Mouse (Mus musculus) midbrain, embryonic 13.5 days (tissue): ENCODE measurements around the gene Eif4g2. TPM values are rescaled to one million over a fixed set of nuclear protein-coding genes. Genes with fewer than 3 reads are reported as not detected.

Source experiments
- ATAC-seq: fragments of 200-750 bp; cut with Nextera tagmentation; 2 replicates; pipeline ENCODE4 v1.8.0; 2017; ENCODE audit warnings: mild to moderate bottlenecking, moderate TSS enrichment, moderate library complexity
- H3K27ac ChIP-seq: fragments of 300-500 bp; sonication (generic); 2 replicates; pipeline ENCODE4 v1.5.1; 2015; ENCODE audit warnings: inconsistent platforms, mild to moderate bottlenecking, moderate library complexity
- H3K27me3 ChIP-seq: fragments of 300-500 bp; sonication (generic); 2 replicates; pipeline ENCODE4 v1.6.1; 2015; ENCODE audit warnings: mild to moderate bottlenecking, inconsistent platforms
- H3K36me3 ChIP-seq: fragments of 300-500 bp; sonication (generic); 2 replicates; pipeline ENCODE4 v1.6.1; 2015; ENCODE audit warnings: mild to moderate bottlenecking, inconsistent platforms
- H3K4me1 ChIP-seq: fragments of 300-500 bp; sonication (generic); replicated peaks from 2 replicates; pipeline ENCODE4 v1.6.1; 2015; ENCODE audit warnings: inconsistent platforms
- H3K4me2 ChIP-seq: fragments of 300-500 bp; sonication (generic); replicated peaks from 2 replicates; pipeline ENCODE4 v1.6.1; 2015; ENCODE audit warnings: moderate library complexity, mild to moderate bottlenecking, inconsistent platforms
- H3K4me3 ChIP-seq: fragments of 300-500 bp; sonication (generic); replicated peaks from 2 replicates; pipeline ENCODE4 v1.5.1; 2015; ENCODE audit warnings: mild to moderate bottlenecking, inconsistent platforms
- H3K9ac ChIP-seq: fragments of 300-500 bp; sonication (generic); replicated peaks from 2 replicates; pipeline ENCODE4 v1.6.1; 2015; ENCODE audit warnings: mild to moderate bottlenecking, inconsistent platforms
- H3K9me3 ChIP-seq: fragments of 300-500 bp; sonication (generic); 2 replicates; pipeline ENCODE4 v1.6.1; 2016; ENCODE audit warnings: mild to moderate bottlenecking, inconsistent platforms
- WGBS: fragments of 180-500 bp; shearing (Covaris S2); methylation state at CpG from one replicate; pipeline ENCODE4 v1.1.7; 2015; 5-methylcytosine and 5-hydroxymethylcytosine counted together
- polyA plus RNA-seq: library from polyadenylated mRNA; unstranded; fragments of >200 nt; fragmentation: Nextera tagmentation; extraction: Ambion mirVana; gene quantifications from 2 replicates; pipeline ENCODE4 v1.2.1, GENCODE M21; 2015

The Eif4g2 gene
- polyA plus RNA-seq, 1 experiment from 2014 or later = 1,301 TPM

DNA sequence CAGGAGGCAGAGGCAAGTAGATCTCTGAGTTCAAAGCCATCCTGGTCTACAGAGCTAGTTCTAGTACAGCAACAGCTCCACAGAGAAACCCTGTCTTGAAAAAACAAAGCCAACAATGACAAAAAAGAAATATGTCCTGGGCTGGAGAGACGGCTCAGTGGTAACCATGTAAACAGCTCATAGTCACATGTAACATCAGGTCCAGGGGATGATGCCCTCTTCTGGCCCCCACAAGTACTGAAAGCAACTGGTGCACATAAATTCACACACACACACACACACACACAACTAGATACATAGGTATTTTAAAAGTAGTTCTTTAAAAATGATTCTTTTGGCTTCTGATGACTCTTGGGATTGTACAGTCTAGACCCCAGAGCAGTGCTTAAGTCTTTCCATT, 19.9 kb downstream of the Eif4g2 start:
- H3K27me3 ChIP-seq = no peaks in the 10 kb centered on the region
- H3K9me3 ChIP-seq = peaks cover 5% of the 10 kb centered on the region; the same call in 1 of the 2 replicates
- no peak overlapping the region for H3K4me3 ChIP-seq
- no peak overlapping the region for H3K4me2 ChIP-seq
- peaks cover 4% of the 10 kb centered on the region; the same call in 1 of the 2 replicates for H3K4me1 ChIP-seq
- WGBS = 100% methylated on average over 1 of the region's 1 CpGs
- no peak overlapping the region for H3K27ac ChIP-seq
- H3K9ac ChIP-seq = no peak overlapping the region
- no peak for ATAC-seq
- H3K36me3 ChIP-seq = peaks cover 17% of the 10 kb centered on the region

DNA sequence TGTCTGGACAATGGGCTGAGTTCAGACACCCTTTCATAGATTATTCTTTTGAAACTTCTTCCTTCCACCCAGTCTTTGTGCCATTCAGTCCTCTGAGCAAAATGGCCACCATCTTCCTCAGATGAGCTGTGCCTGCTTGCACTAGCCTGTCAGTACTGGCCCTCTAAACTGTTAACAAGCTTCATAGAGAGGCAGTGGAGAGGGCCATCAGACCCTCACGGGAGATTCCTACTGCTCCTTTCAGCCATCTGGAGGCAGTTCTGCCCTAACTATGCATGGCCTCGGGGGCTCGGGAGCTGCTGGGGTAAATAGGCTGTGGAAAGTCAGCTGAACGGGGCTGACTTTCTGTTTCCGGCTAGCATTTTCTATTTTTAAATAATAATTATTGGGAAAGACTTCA, 23.3 kb downstream of the Eif4g2 start:
- 74% methylated on average over 5 of the region's 5 CpGs for WGBS

DNA sequence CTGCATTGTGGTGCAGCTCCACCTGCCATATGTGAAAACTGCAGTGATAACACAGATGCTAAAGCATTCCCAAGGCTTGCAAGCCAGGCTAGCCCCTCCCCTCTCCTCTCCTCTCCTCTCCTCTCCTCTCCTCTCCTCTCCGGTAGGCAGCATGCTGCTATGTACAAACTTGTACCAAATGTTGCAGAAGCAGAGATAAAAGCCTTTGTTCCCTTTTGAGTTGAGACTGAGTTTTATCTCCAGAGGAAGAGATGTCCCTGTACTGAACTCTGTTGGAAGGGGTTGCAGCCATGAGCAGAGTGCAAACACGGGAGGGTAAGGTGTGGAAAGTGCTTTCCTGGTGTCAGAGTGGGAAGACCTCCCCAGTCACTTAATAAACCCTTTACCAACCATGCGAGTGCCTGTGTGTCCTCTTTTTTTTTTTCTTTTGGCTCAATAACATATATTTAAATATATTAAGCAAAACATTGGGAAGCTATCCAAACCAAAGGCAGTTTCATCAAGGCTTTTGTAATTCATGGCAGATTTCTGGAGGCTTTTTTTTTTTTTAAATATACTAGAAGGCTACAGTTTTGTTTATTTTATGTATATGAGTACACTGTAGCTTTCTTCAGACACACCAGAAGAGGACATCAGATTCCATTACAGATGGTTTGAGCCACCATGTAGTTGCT, 26.7 kb downstream of the Eif4g2 start:
- Histone ChIP-seq H3K9ac (no peak overlapping the region), H3K4me1 (peaks cover 4% of the 10 kb centered on the region; the same call in 1 of the 2 replicates), H3K36me3 (peaks cover 68% of the 10 kb centered on the region), H3K27me3 (no peaks in the 10 kb centered on the region), H3K27ac (no peak overlapping the region), H3K4me2 (no peak overlapping the region), H3K4me3 (no peak overlapping the region), H3K9me3 (no peaks in the 10 kb centered on the region)
- WGBS = 91% methylated on average over 3 of the region's 3 CpGs
- no peak for ATAC-seq

More for the DNA sequence above, 23.3 kb downstream of the Eif4g2 start:
- Histone ChIP-seq H3K4me2 (no peak overlapping the region), H3K4me3 (no peak overlapping the region), H3K9me3 (no peaks in the 10 kb centered on the region; the same call in 1 of the 2 replicates), H3K9ac (no peak overlapping the region), H3K4me1 (peaks cover 4% of the 10 kb centered on the region; the same call in 1 of the 2 replicates), H3K27me3 (no peaks in the 10 kb centered on the region), H3K36me3 (peaks cover 40% of the 10 kb centered on the region), H3K27ac (peak overlapping the region; percentile 48; the same call in 1 of the 2 replicates)
- no peak for ATAC-seq

DNA sequence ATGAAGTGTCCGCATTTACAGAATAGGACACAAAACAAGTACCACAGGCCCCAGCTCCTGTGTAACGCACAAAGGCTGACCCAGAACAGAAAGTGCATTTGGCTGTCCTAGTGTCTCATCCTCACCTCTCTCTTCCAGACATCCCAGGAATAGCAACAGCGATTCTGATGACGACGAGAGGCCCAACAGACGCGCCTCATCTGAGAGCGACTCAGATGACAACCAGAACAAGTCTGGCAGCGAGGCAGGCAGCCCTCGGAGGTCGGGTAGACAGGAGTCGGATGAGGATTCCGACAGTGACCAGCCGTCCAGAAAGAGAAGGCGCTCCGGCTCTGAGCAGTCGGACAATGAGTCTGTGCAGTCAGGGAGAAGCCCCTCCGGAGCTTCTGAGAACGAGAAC, 27.6 kb downstream of the Eif4g2 start:
- Histone ChIP-seq H3K4me3 (no peak overlapping the region), H3K4me2 (no peak overlapping the region), H3K9ac (no peak overlapping the region), H3K27me3 (no peaks in the 10 kb centered on the region), H3K27ac (no peak overlapping the region), H3K9me3 (no peaks in the 10 kb centered on the region), H3K4me1 (peaks cover 4% of the 10 kb centered on the region; the same call in 1 of the 2 replicates), H3K36me3 (peaks cover 77% of the 10 kb centered on the region)
- WGBS = 94% methylated on average over 19 of the region's 19 CpGs
- ATAC-seq = no peak

DNA sequence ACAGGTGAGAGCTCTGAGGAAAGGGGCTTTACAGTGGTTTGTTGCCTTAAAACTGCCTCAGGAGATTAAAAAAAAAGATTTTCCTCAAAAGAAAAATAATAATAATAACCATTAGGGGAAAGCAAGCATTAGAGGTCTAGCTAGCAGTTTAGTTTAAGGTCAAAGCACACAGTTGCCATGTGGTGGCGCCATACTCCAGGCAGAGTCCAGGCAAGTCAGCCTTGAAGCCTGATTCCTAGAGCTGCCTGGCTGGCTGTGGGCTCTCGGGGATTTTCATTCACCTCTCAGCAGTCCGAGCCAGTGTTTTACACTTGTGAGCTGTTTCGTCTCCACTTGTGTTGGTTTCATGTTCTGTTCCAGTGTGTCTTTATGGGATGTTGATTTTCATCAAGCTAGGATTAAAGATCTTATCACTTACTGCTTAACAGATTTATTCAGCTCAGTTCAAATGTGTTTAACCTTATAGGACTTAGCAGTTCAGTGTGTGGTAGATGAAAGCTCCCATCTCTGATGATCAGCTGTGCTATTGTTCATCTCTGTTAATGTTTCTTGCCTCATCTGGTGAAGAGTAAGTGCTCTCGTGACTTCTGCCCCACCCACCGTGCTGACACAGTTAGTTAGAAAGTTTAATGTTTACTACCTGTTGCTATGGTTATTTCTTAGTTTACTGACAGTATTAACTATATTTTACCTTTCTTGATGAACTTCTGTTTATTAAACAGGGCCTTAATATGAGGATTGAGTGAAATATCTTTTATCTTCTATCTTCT, 33.0 kb downstream of the Eif4g2 start:
- WGBS = 58% methylated on average over 6 of the region's 6 CpGs
- H3K9me3 ChIP-seq = no peaks in the 10 kb centered on the region
- ATAC-seq = no peak
- H3K27ac ChIP-seq = no peak overlapping the region
- no peak overlapping the region for H3K4me2 ChIP-seq
- no peaks in the 10 kb centered on the region for H3K4me1 ChIP-seq
- H3K9ac ChIP-seq = no peak overlapping the region
- H3K36me3 ChIP-seq = peaks cover 98% of the 10 kb centered on the region
- no peak overlapping the region for H3K4me3 ChIP-seq
- no peaks in the 10 kb centered on the region for H3K27me3 ChIP-seq

DNA sequence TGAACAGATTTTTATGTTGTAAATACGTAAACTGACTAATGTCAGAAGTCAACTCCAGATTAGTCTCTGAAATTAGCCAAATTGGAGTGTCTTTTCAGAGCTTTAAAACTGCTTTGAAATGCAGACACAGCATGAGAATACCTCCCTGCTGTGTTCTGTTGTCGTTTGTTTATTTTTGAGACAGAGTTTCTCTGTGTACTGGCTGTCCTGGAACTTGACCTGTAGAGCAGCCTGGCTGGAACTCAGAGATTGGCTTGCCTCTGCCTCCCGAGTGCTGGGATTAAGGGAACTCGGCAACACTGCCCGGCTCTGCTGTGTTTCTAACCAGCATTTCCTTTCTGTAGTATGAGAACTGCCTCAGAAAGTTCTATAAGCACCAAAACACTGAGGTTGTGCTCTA, 33.9 kb downstream of the Eif4g2 start:
- Histone ChIP-seq H3K36me3 (peaks cover 98% of the 10 kb centered on the region), H3K4me3 (no peak overlapping the region), H3K4me1 (no peaks in the 10 kb centered on the region), H3K4me2 (no peak overlapping the region), H3K9me3 (no peaks in the 10 kb centered on the region), H3K27ac (no peak overlapping the region), H3K27me3 (no peaks in the 10 kb centered on the region), H3K9ac (no peak overlapping the region)
- no peak for ATAC-seq
- WGBS = 88% methylated on average over 5 of the region's 5 CpGs

DNA sequence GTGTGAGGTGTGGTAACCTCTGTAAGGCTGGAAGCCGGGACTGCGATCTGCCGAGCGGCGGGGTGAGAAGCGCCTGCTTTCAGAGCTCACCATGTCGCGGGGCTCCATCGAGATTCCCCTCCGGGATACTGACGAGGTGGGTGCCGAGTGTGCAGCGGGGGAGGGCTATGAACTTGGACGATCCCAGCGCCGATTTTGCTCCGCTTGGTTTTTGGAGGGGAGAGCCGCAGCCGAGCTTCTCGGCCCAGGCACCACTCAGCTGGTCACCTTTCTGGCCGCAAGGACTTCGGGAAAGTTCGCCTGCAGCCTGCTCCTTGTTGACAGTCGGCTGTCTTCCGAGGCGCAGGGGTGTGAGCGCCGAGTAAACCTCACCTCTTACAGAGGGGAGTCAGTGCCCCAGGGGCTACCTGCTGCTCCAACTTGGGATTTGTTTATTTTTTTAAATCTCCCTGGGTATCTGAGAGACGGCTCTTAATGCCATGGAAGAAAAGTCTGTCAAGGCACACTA, 53.7 kb downstream of the Eif4g2 start:
- H3K9me3 ChIP-seq = no peaks in the 10 kb centered on the region
- H3K27me3 ChIP-seq = no peaks in the 10 kb centered on the region
- peak; percentile 66; the same call in 1 of the 2 replicates for ATAC-seq
- peak overlapping the region; percentile 96 for H3K4me3 ChIP-seq
- H3K27ac ChIP-seq = peak overlapping the region; percentile 91
- peaks cover 16% of the 10 kb centered on the region for H3K4me1 ChIP-seq
- peak overlapping the region; percentile 85 for H3K9ac ChIP-seq
- WGBS = 0% methylated on average over 29 of the region's 29 CpGs
- H3K36me3 ChIP-seq = peaks cover 17% of the 10 kb centered on the region
- H3K4me2 ChIP-seq = peak overlapping the region; percentile 86

DNA sequence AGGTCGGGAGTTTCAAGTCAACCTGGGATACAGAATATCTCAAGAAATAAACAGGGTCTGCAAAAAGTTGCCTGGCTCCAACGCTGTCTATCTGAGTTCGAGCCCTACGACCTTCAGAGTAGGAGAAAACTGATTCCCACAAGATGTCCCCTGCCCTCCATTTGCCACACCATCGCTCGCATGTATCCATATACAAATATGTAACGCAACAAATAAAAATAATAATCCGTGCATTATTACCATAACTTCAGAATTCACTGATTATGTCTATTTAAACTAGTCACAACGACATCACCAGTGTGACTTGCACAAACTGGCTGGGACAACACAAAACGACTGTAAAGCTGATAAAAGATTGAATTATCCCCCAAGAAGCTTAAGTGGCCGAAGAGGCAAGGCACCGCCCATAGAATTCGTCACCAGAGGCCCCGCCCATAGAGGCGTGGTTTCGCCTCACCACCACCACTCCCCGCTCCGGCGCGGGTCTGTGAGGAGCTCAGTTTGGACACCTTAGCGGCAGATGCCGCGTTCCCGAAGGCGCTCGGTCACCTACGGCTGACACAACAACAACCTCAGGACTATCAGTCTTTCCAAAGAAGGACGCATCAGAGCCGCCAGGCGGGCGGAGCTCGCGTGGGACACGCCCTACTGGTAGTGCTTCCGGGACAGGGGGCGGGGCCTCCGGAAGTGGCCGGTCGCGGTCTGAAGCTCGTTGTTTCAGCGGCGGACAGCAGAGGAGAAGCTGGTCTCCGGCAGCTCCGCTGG, 54.4 kb downstream of the Eif4g2 start, which contains the start of gene Ctr9:
TSS of gene Ctr9 (plus strand) at position 671 of the 765 bp plus-strand sequence.
- Histone ChIP-seq H3K4me3 (peak within 1 kb of the TSS; percentile 96), H3K9ac (peak within 1 kb of the TSS; percentile 85), H3K9me3 (no peaks in the 10 kb centered on the region), H3K36me3 (peaks cover 13% of the 10 kb centered on the region), H3K4me1 (peaks cover 19% of the 10 kb centered on the region), H3K27me3 (no peaks in the 10 kb centered on the region), H3K4me2 (peak within 1 kb of the TSS; percentile 86), H3K27ac (peak within 1 kb of the TSS; percentile 91)
- peak; percentile 97 for ATAC-seq
- WGBS = 7% methylated on average over 45 of the region's 45 CpGs

DNA sequence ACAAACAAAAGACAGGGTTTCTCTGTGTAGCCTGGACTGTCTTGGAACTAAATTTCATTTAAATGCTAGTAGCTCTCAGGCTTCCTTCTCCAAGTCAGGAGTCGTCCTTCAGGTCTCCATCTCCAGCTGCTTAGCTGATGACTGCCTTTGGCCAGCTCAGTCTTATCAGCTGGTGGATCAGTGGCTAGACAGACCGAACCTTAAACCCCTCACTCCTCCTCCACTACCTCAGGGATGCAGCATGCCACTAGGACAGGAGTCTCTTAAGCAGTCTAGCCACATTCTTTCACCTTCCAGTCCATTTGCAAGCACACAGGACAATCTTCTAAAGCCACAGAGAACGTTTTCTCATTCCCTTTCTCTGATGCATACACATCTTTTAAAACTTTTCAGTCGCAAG, 57.9 kb downstream of the Eif4g2 start:
- no peak overlapping the region for H3K9ac ChIP-seq
- H3K4me1 ChIP-seq = peaks cover 15% of the 10 kb centered on the region
- no peak overlapping the region for H3K27ac ChIP-seq
- no peaks in the 10 kb centered on the region for H3K9me3 ChIP-seq
- no peaks in the 10 kb centered on the region for H3K27me3 ChIP-seq
- H3K4me2 ChIP-seq = no peak overlapping the region
- H3K4me3 ChIP-seq = no peak overlapping the region
- WGBS = 71% methylated on average over 4 of the region's 4 CpGs
- H3K36me3 ChIP-seq = no peaks in the 10 kb centered on the region
- no peak for ATAC-seq

DNA sequence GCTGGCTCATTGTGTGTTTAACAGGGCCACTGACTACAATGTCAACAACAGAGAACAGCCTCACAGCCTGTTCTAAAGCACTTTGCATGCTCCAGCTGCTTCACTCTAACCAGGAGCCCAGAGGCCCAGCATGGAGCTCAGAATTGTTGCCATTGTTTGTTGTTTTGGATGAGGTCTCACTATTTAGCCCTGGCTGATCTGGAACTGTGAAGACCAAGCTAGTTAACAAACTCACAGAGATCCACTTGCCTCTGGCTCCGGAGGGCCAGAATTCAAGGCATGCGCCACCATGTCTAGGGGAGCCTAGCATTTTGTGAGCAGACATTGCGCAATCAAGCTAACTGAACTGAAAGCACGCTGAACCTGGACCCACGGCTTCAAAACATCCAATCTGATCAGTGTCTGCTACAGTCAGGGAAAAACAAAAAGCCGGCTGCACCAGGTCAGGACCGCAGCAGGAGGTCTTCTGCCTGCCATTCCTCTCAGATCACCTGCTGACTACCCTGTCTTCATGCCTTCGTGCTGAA, 58.7 kb downstream of the Eif4g2 start:
- 23% methylated on average over 8 of the region's 8 CpGs for WGBS
- no peaks in the 10 kb centered on the region for H3K27me3 ChIP-seq
- peaks cover 9% of the 10 kb centered on the region for H3K4me1 ChIP-seq
- H3K36me3 ChIP-seq = no peaks in the 10 kb centered on the region
- 0 out of 2 replicates have a peak overlapping the region, but pooled peaks have one; percentile 25 for H3K9ac ChIP-seq
- 0 out of 2 replicates have a peak overlapping the region, but pooled peaks have one; percentile 30 for H3K27ac ChIP-seq
- no peak overlapping the region for H3K4me3 ChIP-seq
- H3K9me3 ChIP-seq = no peaks in the 10 kb centered on the region
- H3K4me2 ChIP-seq = no peak overlapping the region
- no peak for ATAC-seq

DNA sequence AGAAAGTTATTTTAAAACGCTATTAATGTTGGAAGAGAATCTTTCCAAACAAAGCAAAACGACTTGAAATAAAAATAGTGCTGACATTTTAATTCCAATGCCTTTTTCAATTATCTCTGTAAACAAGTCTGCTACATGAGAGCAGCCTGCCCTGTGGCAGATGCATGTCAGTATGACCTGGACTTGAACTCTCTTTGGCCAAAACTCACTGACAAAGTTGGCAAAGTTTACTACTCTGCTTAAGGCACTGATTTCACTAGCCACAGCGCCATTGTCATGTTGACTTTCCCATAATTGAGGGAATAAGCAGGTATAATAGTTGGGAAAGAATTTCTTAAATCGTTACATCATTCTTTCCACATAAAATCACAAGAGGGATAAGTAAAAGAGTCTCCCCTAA, 62.0 kb downstream of the Eif4g2 start:
- Histone ChIP-seq H3K9me3 (no peaks in the 10 kb centered on the region), H3K9ac (no peak overlapping the region), H3K4me2 (no peak overlapping the region), H3K27ac (no peak overlapping the region), H3K36me3 (no peaks in the 10 kb centered on the region), H3K27me3 (no peaks in the 10 kb centered on the region), H3K4me1 (peaks cover 6% of the 10 kb centered on the region), H3K4me3 (no peak overlapping the region)
- ATAC-seq = no peak
- 83% methylated on average over 4 of the region's 4 CpGs for WGBS
